Mouse (Mus musculus): ENCODE results near the gene Olfr620. TPM values are rescaled to one million over a fixed set of nuclear protein-coding genes. Genes with fewer than 3 reads are reported as not detected.

Olfr620 gene
- not detected for total RNA-seq (2021)
- long read RNA-seq, experiment 1, result 0 reads
- long read RNA-seq, experiment 2, result 0 reads

DNA sequence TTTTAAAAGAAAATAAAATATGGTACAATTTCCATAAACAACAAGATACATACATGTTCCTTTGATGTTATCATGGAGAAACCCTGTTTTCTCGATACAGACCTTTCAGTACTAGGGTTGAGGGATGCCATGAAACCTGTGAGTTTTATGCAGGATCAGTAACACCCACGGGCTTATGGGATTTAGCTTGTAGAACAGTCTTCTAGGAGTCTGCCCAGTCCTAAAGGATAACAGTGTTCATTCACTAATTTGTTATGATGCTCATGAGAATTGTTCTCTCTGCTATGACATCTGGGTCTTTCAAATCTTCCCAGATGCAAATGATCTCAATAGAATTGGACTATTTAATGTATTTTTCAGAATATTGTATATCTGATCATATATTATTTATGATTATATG is at the start of gene Olfr620:
Gene Olfr620 (minus strand): TSS at position 101 of the 400 bp plus-strand sequence.
- intact Hi-C loops (cut with DNase I), result no loop called here
- DNase-seq, result no peak

DNA sequence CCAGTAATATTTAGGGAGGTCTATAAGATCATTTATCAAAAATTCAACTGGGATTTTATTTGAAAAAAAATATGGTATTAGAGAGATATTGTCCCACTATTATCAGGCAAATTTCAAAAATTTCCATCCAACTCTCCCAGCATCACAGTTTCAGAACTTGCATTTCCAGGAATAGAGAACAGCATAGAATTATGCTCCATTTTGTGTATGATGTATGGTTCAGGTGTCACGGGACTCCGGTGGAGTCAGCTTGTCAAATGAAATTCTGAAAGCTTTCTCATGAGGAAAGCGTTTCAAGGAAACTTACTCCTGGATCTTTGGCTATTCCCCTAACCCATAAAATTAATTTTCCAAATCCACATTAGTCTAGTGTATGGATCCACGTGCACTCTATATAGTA is 31.7 kb upstream of the Olfr620 start:
- no peak for DNase-seq
- intact Hi-C loops (cut with DNase I), result no loop called here

DNA sequence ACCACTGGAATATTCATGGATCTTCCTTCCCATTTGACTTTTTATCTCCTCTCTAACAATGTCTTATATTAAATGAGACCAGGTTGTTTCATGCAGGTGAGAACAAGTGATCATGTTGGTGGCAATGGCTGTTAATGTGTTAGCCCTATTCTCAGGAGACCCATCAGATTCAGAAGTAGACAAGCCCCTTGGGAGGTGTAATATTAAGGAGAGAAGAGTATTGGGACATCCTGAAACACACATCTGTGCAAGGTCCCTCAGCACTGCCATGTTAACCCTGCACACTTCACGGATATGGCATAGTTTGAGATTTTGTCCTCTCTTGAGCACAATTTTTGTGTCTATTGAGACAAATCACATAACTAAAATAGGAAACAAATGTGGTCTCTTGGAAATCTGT is 30.3 kb upstream of the Olfr620 start, which contains the start of gene Olfr622:
Gene Olfr622 (minus strand): TSS at position 101 of the 400 bp plus-strand sequence.
- intact Hi-C loops (cut with DNase I), result no loop called here
- DNase-seq, result no peak

DNA sequence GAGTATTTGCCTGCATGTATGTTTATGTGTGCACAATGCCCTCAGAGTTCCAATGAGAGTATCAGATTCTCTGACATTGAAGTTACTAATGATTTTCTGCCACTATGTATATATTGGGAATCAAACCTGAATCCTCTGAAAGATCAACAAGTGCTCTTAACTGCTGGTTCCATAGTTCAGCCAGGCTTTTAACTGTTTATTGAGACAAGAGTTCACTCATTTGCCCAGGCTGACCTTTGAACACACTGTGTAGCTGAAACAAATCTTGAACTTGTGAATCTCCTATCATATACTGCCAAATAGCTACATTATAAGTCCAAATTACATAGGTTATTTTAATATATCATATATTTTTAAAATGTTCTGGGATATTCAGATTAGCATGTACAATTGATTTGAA is 24.5 kb upstream of the Olfr620 start:
- DNase-seq, result no peak
- intact Hi-C loops (cut with DNase I), result no loop called here

DNA sequence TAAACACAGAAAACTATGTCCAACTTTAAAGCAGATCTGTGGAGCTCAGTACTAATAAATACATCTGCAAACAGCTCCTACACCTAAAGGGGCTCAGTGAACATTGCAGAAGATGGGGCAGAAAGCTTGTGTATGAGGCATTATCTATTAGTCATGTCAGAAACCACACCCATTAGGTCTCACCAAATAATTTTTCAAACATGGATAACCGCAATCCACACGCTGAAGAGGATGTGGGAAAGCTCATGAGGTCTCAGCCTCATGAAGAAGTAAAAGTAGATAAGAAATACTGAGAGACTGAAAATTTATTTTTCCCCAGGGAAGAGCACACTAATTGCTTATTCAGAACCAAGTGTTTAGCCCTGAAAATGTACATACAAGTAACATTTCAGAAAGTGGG is 4.9 kb downstream of the Olfr620 start:
- intact Hi-C loops (cut with DNase I), result no loop called here

DNA sequence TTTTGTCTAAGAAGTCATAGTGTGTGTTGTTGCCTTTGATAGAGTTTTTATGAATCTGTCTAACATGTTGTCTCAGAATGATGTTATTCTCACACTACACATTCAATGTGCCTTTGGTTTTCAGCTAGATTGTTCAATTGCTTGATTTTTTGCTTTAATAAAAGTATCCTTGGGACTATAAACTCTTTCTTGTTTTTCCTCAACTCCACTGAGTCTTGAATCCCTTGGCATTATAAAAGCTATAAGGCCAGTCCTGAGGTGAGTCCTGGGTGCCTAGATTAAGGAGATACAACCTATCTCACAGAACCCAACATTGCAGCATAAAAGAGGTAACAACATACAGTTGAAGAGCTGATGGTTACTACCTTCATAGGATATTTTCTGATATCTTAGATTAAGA is 12.1 kb downstream of the Olfr620 start, which contains the start of gene Olfr619:
Gene Olfr619 (plus strand): TSS at position 301 of the 400 bp plus-strand sequence.
- DNase-seq, result no peak
- intact Hi-C loops (cut with DNase I), result no loop called here

More for the DNA sequence above, 4.9 kb downstream of the Olfr620 start:
- no peak for DNase-seq

DNA sequence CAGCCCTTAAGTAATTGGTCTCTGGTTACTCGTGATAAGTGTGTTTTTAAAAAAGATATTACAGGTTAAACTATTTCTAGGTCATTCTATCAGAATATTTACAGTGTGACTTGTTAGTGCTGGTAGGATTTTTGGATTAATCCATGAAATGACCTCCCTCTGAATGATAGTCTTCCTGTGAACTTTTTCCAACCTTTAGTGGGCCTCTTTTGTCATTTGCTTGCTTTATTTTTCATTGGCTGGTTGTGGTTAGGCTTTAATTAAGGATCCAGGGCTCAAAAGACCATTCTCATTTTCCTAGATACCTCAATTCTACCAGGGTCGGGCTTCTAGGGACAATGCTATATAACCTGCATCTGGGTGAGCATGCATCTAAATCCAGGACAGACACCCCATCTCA is 22.5 kb downstream of the Olfr620 start, which contains the start of gene Olfr618:
Gene Olfr618 (plus strand): TSS at position 301 of the 400 bp plus-strand sequence.
- DNase-seq, result no peak
- intact Hi-C loops (cut with DNase I), result no loop called here

DNA sequence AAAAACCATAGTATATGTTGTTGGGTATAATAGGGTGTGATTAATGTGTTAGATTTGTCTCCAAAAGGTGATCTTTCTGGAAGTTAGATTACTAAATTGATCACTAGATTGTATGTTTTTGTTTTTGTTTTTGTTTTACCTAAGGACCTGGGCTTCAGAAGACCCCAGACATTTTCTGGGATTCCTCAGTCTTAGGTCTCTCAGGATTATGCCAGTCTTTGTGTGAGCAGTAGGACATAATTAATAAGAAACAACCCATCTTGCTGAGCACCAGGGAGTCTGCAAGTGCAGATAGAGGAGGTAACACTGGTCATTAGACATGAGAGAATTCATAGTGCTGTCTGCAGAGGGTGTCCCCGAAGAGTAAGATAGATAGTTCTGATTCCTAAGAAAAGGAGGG is 39.6 kb downstream of the Olfr620 start, which contains the start of gene Olfr617:
Gene Olfr617 (plus strand): TSS at position 301 of the 400 bp plus-strand sequence.
- intact Hi-C loops (cut with DNase I), result no loop called here
- DNase-seq, result no peak

DNA sequence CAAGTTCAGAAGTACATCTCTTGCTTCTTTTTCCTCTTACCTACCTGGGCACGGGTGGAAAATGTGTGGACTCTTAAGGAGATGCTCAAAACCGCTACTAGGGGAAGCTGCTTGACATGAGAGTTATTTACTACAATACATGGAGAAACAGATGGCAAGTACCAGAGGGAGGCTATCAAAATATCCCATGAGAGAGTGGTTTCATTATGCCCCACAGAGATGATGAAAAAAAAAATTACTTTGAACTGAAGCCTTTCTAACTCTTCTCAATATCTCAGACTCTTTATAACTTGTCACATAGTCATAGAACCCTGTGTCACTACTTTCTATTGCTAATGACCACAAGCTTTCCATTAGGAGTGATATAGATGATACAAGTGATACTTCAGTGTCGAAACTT is 43.3 kb downstream of the Olfr620 start, which contains the start of gene Olfr616:
Gene Olfr616 (minus strand): TSS at position 101 of the 400 bp plus-strand sequence.
- no peak for DNase-seq
- intact Hi-C loops (cut with DNase I), result no loop called here

DNA sequence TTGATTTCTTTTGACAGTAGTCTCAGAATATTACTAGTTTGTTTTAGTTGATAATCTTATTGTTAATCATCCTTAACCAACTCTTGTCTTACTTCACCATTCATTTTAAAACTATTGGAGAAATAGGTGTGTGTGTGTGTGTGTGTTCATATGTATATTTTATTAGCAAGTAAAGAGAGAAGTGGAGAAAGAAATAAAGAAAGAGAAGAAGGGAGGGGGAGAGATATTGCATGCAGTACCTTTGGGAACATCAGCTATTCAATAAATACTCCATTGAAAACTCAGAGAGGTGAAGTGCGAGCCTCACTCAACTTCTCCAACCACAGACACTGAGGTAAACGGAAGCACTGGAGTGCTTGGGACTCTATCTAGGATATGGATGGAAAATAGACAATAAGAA is 56.6 kb downstream of the Olfr620 start, which contains the start of gene Olfr615:
Gene Olfr615 (plus strand): TSS at position 301 of the 400 bp plus-strand sequence.
- intact Hi-C loops (cut with DNase I), result no loop called here

More for the DNA sequence above, 56.6 kb downstream of the Olfr620 start, which contains the start of gene Olfr615:
- no peak for DNase-seq

Small RNA genes within 50 kb of the gene (microRNA-seq; reads per million reads assigned to microRNA genes)
- 0 reads per million in 2 experiments for gene Gm26506

Other genes with a start within 250 kb of the Olfr620 start
- not detected for gene Olfr601, start 249.9 kb downstream of the Olfr620 start, total RNA-seq (2021)
- gene Olfr603, start 226.4 kb downstream of the Olfr620 start, total RNA-seq (2021), result not detected
- not detected for gene Usp17lc, start 197.5 kb downstream of the Olfr620 start, total RNA-seq (2021)
- gene Olfr605, start 167.1 kb downstream of the Olfr620 start, total RNA-seq (2021), result not detected
- gene Olfr606, start 163.5 kb downstream of the Olfr620 start, total RNA-seq (2021), result not detected
- not detected for gene Olfr607, start 148.4 kb downstream of the Olfr620 start, total RNA-seq (2021)
- not detected for gene Olfr608, start 142.7 kb downstream of the Olfr620 start, total RNA-seq (2021)
- gene Olfr609, start 114.5 kb downstream of the Olfr620 start, total RNA-seq (2021), result not detected
- not detected for gene Olfr610, start 100.4 kb downstream of the Olfr620 start, total RNA-seq (2021)
- not detected for gene Olfr611, start 91.7 kb downstream of the Olfr620 start, total RNA-seq (2021)
- not detected for gene Olfr612, start 69.8 kb downstream of the Olfr620 start, total RNA-seq (2021)
- not detected for gene Olfr613, start 64.5 kb downstream of the Olfr620 start, total RNA-seq (2021)
- not detected for gene Olfr615, start 56.5 kb downstream of the Olfr620 start, total RNA-seq (2021)
- gene Olfr616, start 43.4 kb downstream of the Olfr620 start, total RNA-seq (2021), result not detected
- gene Olfr617, start 39.5 kb downstream of the Olfr620 start, total RNA-seq (2021), result not detected
- not detected for gene Olfr618, start 22.4 kb downstream of the Olfr620 start, total RNA-seq (2021)
- not detected for gene Olfr619, start 12.0 kb downstream of the Olfr620 start, total RNA-seq (2021)
- gene Olfr622, start 30.2 kb upstream of the Olfr620 start, total RNA-seq (2021), result not detected
- gene Olfr623, start 51.2 kb upstream of the Olfr620 start, total RNA-seq (2021), result not detected
- not detected for gene Olfr624, start 58.7 kb upstream of the Olfr620 start, total RNA-seq (2021)
- gene Olfr625-ps1, start 70.2 kb upstream of the Olfr620 start, total RNA-seq (2021), result not detected
- not detected for gene Olfr243, start 102.1 kb upstream of the Olfr620 start, total RNA-seq (2021)
- gene Olfr628, start 117.8 kb upstream of the Olfr620 start, total RNA-seq (2021), result not detected
- not detected for gene Olfr629, start 132.4 kb upstream of the Olfr620 start, total RNA-seq (2021)
- not detected for gene Olfr630, start 144.8 kb upstream of the Olfr620 start, total RNA-seq (2021)
- gene Olfr69, start 159.1 kb upstream of the Olfr620 start, total RNA-seq (2021), result not detected
- not detected for gene Olfr68, start 167.2 kb upstream of the Olfr620 start, total RNA-seq (2021)
- gene Olfr67, start 179.3 kb upstream of the Olfr620 start, total RNA-seq (2021), result not detected
- gene Hbb-bt, start 201.5 kb upstream of the Olfr620 start, total RNA-seq (2021), result 1,000 to 10,000 TPM; 2,822 to 3,799 TPM
- over 10,000 TPM; 24,882 to 31,010 TPM for gene Hbb-bs, start 215.6 kb upstream of the Olfr620 start, total RNA-seq (2021)
- not detected for gene Hbb-bh2, start 228.0 kb upstream of the Olfr620 start, total RNA-seq (2021)
- gene Hbb-bh1, start 230.6 kb upstream of the Olfr620 start, total RNA-seq (2021), result not detected
- not detected for gene Hbb-y, start 240.7 kb upstream of the Olfr620 start, total RNA-seq (2021)